Mouse (Mus musculus) cerebellum, adult 11-12 months (tissue): ENCODE results near the gene Nol11.
A peak's percentile ranks its signal among the peaks of the same experiment; 100 is the strongest.
"Not testable (repeated sequence)": the region's sequence is repeated elsewhere in the genome, so short reads cannot be mapped to it uniquely, and the experiment has no call there.

Experiments used
- DNase-seq: peaks from one replicate; pipeline ENCODE4 v3.0.0; 2022

Gene Nol11

GRCm38 (mm10) chr11:107154431-107154830 lies 34.8 kb downstream of the Nol11 start:
- DNase-seq = no peak

- no peak for DNase-seq
These were observed 35.5 kb downstream of the Nol11 start for GRCm38 (mm10) chr11:107153645-107154044.

GRCm38 (mm10) chr11:107151809-107152208 lies 37.4 kb downstream of the Nol11 start:
- no peak for DNase-seq

- not testable (repeated sequence) for DNase-seq
These were observed 45.2 kb downstream of the Nol11 start for GRCm38 (mm10) chr11:107143956-107144355.

- DNase-seq = no peak
These were observed 46.8 kb downstream of the Nol11 start for GRCm38 (mm10) chr11:107142382-107142781.

GRCm38 (mm10) chr11:107140756-107141155 lies 48.4 kb downstream of the Nol11 start:
- DNase-seq = no peak

GRCm38 (mm10) chr11:107138633-107139032 lies 50.5 kb downstream of the Nol11 start:
- no peak for DNase-seq

GRCm38 (mm10) chr11:107137593-107137992 lies 51.6 kb downstream of the Nol11 start:
- no peak for DNase-seq

- not testable (repeated sequence) for DNase-seq
These were observed 52.7 kb downstream of the Nol11 start for GRCm38 (mm10) chr11:107136458-107136857.

- no peak for DNase-seq
These were observed 53.4 kb downstream of the Nol11 start for GRCm38 (mm10) chr11:107135741-107136140.

- DNase-seq = no peak
These were observed 56.8 kb downstream of the Nol11 start for GRCm38 (mm10) chr11:107132426-107132825.

- peak; percentile 92 for DNase-seq
These were observed 57.3 kb downstream of the Nol11 start, which contains the start of gene Bptf for GRCm38 (mm10) chr11:107131749-107132421. Gene Bptf, minus strand, starts transcription at chr11:107132127.

- peak; percentile 79 for DNase-seq
These were observed 58.1 kb downstream of the Nol11 start for GRCm38 (mm10) chr11:107130879-107131748.

GRCm38 (mm10) chr11:107130221-107130788 lies 58.9 kb downstream of the Nol11 start:
- DNase-seq = no peak

GRCm38 (mm10) chr11:107129641-107130040 lies 59.5 kb downstream of the Nol11 start:
- no peak for DNase-seq

- DNase-seq = not testable (repeated sequence)
These were observed 62.5 kb downstream of the Nol11 start for GRCm38 (mm10) chr11:107126716-107127115.

- DNase-seq = no peak
These were observed 64.2 kb downstream of the Nol11 start for GRCm38 (mm10) chr11:107125011-107125410.

GRCm38 (mm10) chr11:107124327-107124731 lies 64.9 kb downstream of the Nol11 start:
- peak; percentile 52 for DNase-seq

GRCm38 (mm10) chr11:107117789-107118188 lies 71.4 kb downstream of the Nol11 start:
- no peak for DNase-seq
